ENCODE assay signal across 9 mouse cellular contexts in genomic region chr7:19279052-19279451, GRCm38 (mm10). TPM values are rescaled to one million over a fixed set of nuclear protein-coding genes. Genes with fewer than 3 reads are reported as not detected.
A peak's percentile ranks its signal among the peaks of the same experiment; 100 is the strongest.
DNase-seq lines count a peak whose midpoint lies in the region; ATAC-seq and TF ChIP-seq lines count a peak whose summit lies in the region.
"Had no signal": no experiment of that assay in that cellular context is flagged by ENCODE, and none has a peak within 500 bp of the region (broad histone marks: within the 10 kb centered on the region; RNA-seq: fewer than 3 reads in every experiment).

No protein-coding gene starts in this region.

- no peak overlapping the region for H3K27ac ChIP-seq in forebrain, embryonic 16.5 days (ENCODE audit: low read length)
- H3K27ac ChIP-seq in liver, embryonic 15.5 days (replicated peaks): no peak overlapping the region
- H3K27ac ChIP-seq in stomach, postnatal 0 days (replicated peaks): no peak overlapping the region

- peak overlapping the region; percentile 88 for H3K4me3 ChIP-seq in megakaryocyte, embryonic 14.5 days (replicated peaks)
- peak overlapping the region; percentile 22 for H3K4me3 ChIP-seq in forebrain, embryonic 16.5 days (replicated peaks; ENCODE audit: low read length)
- 0 out of 2 replicates have a peak overlapping the region, but pooled peaks have one; percentile 9 for H3K4me3 ChIP-seq in liver, embryonic 15.5 days (replicated peaks)
- H3K4me3 ChIP-seq in stomach, postnatal 0 days (ENCODE audit: low read depth, low read length): peak overlapping the region; percentile 23; the same call in 1 of the 2 replicates

- H3K9me3 ChIP-seq in megakaryocyte, embryonic 14.5 days: no peaks in the 10 kb centered on the region
- no peaks in the 10 kb centered on the region for H3K9me3 ChIP-seq in forebrain, embryonic 16.5 days (ENCODE audit: control insufficient read depth, low read length)
- H3K9me3 ChIP-seq in liver, embryonic 15.5 days (replicated peaks): no peaks in the 10 kb centered on the region
- H3K9me3 ChIP-seq in stomach, postnatal 0 days (ENCODE audit: control insufficient read depth, low read length): no peaks in the 10 kb centered on the region

- H3K36me3 ChIP-seq in megakaryocyte, embryonic 14.5 days (replicated peaks; ENCODE audit: low read length): no peaks in the 10 kb centered on the region
- H3K36me3 ChIP-seq in forebrain, embryonic 16.5 days (ENCODE audit: control insufficient read depth, insufficient read depth): no peaks in the 10 kb centered on the region
- no peaks in the 10 kb centered on the region for H3K36me3 ChIP-seq in liver, embryonic 15.5 days (replicated peaks)
- H3K36me3 ChIP-seq in stomach, postnatal 0 days (ENCODE audit: control insufficient read depth, insufficient read depth, low read length): no peaks in the 10 kb centered on the region

- ATAC-seq in megakaryocyte, adult 5-6 weeks (ENCODE audit: poor library complexity, severe bottlenecking): no peak
- no peak for ATAC-seq in forebrain, embryonic 16.5 days
- no peak for ATAC-seq in liver, embryonic 15.5 days (ENCODE audit: insufficient read depth)
- ATAC-seq in stomach, postnatal 0 days (ENCODE audit: low FRiP score, low TSS enrichment): no peak

- peaks cover 40% of the 10 kb centered on the region for H3K4me1 ChIP-seq in megakaryocyte, embryonic 14.5 days
- H3K4me1 ChIP-seq in forebrain, embryonic 16.5 days (replicated peaks; ENCODE audit: control insufficient read depth, insufficient read depth, low read length): peaks cover 16% of the 10 kb centered on the region
- peaks cover 31% of the 10 kb centered on the region for H3K4me1 ChIP-seq in liver, embryonic 15.5 days (replicated peaks)
- H3K4me1 ChIP-seq in stomach, postnatal 0 days (replicated peaks; ENCODE audit: control insufficient read depth, insufficient read depth): no peaks in the 10 kb centered on the region

- DNase-seq in stomach, postnatal 0 days (ENCODE audit: low spot score): no peak
- DNase-seq in layer of hippocampus, postnatal 36 days: no peak
- no peak for DNase-seq in spleen, postnatal 36 days (ENCODE audit: low spot score in 2 of 2)
- DNase-seq: kidney, postnatal 14 days had no signal

- H3K27me3 ChIP-seq in megakaryocyte, embryonic 14.5 days (replicated peaks): peaks cover 51% of the 10 kb centered on the region
- peaks cover 37% of the 10 kb centered on the region for H3K27me3 ChIP-seq in forebrain, embryonic 16.5 days (replicated peaks; ENCODE audit: control insufficient read depth, insufficient read depth, low read length)
- H3K27me3 ChIP-seq in liver, embryonic 15.5 days: peaks cover 75% of the 10 kb centered on the region
- H3K27me3 ChIP-seq in stomach, postnatal 0 days (ENCODE audit: control insufficient read depth, insufficient read depth, low read length): peaks cover 13% of the 10 kb centered on the region; the same call in 1 of the 2 replicates

- no peak for TF ChIP-seq CTCF in stomach, postnatal 0 days (IDR thresholded peaks at IDR 0.05; ENCODE audit: low read depth)

- H3K4me2 ChIP-seq in forebrain, embryonic 16.5 days (ENCODE audit: low read length): peak overlapping the region; percentile 32
- peak overlapping the region; percentile 28; the same call in 1 of the 2 replicates for H3K4me2 ChIP-seq in liver, embryonic 15.5 days
- peak overlapping the region; percentile 43; the same call in 1 of the 2 replicates for H3K4me2 ChIP-seq in stomach, postnatal 0 days (replicated peaks; ENCODE audit: low read depth)

- H3K9ac ChIP-seq in forebrain, embryonic 16.5 days (replicated peaks; ENCODE audit: low read depth, low read length): 0 out of 2 replicates have a peak overlapping the region, but pooled peaks have one; percentile 17
- no peak overlapping the region for H3K9ac ChIP-seq in liver, embryonic 15.5 days
- H3K9ac ChIP-seq in stomach, postnatal 0 days (ENCODE audit: low read length): no peak overlapping the region

- 3% methylated on average over 34 of the region's 34 CpGs for WGBS in forebrain, embryonic 16.5 days
- WGBS in liver, embryonic 15.5 days (ENCODE audit: insufficient replicate concordance): 6% methylated on average over 34 of the region's 34 CpGs
- whole genome bisulfite sequencing in stomach, postnatal 0 days: 3% methylated on average over 34 of the region's 34 CpGs

- no peak for TF ChIP-seq EP300 in stomach, postnatal 0 days (optimal IDR thresholded peaks at IDR 0.05)

RNA-seq across cellular contexts. Expression of gene Ppm1n, which starts 0.8 kb away (rescaled TPM):
- polyA plus RNA-seq in megakaryocyte, embryonic 14.5 days (2012; ENCODE audit: insufficient read depth, low replicate concordance): not detected in 2 replicates
- not detected in 2 replicates for total RNA-seq in megakaryocyte, adult 5-6 weeks (2015)
- total RNA-seq in megakaryocyte, adult 5-6 weeks (2017): not detected in 2 replicates
- polyA plus RNA-seq in forebrain, embryonic 16.5 days (2015; fragmentation: Nextera tagmentation; extraction: Ambion mirVana): 0.39 and 0.61 TPM in 2 replicates
- 0.05 TPM in 1 of 2 replicates, not detected in the other for polyA plus RNA-seq in liver, embryonic 15.5 days (2015; fragmentation: Nextera tagmentation; extraction: Ambion mirVana)
- 0.17 and 0.21 TPM in 2 replicates for polyA plus RNA-seq in stomach, postnatal 0 days (2015; fragmentation: Nextera tagmentation; extraction: Ambion mirVana)
- under 1 TPM; 0.20 to 0.33 TPM for total RNA-seq in layer of hippocampus, postnatal 36 days (2021)
- total RNA-seq: neutrophil, adult 5-6 weeks had no signal

RNA-seq across cellular contexts. Expression of gene Rtn2, which starts 3.4 kb away (rescaled TPM):
- 6.1 and 8.4 TPM in 2 replicates for polyA plus RNA-seq in megakaryocyte, embryonic 14.5 days (2012; ENCODE audit: insufficient read depth, low replicate concordance)
- total RNA-seq in megakaryocyte, adult 5-6 weeks (2015): 0.48 TPM in 1 of 2 replicates, not detected in the other
- not detected in 2 replicates for total RNA-seq in megakaryocyte, adult 5-6 weeks (2017)
- polyA plus RNA-seq in forebrain, embryonic 16.5 days (2015; fragmentation: Nextera tagmentation; extraction: Ambion mirVana): 127 and 128 TPM in 2 replicates
- 3.9 and 5.2 TPM in 2 replicates for polyA plus RNA-seq in liver, embryonic 15.5 days (2015; fragmentation: Nextera tagmentation; extraction: Ambion mirVana)
- 10.1 and 12.1 TPM in 2 replicates for polyA plus RNA-seq in stomach, postnatal 0 days (2015; fragmentation: Nextera tagmentation; extraction: Ambion mirVana)
- 10 to 100 TPM; 89.7 to 91.3 TPM for total RNA-seq in layer of hippocampus, postnatal 36 days (2021)
- total RNA-seq: neutrophil, adult 5-6 weeks had no signal

RNA-seq across cellular contexts. Expression of gene Vasp, which starts 7.4 kb away (rescaled TPM):
- 828 and 2,423 TPM in 2 replicates for polyA plus RNA-seq in megakaryocyte, embryonic 14.5 days (2012; ENCODE audit: insufficient read depth, low replicate concordance)
- total RNA-seq in megakaryocyte, adult 5-6 weeks (2015): 122 and 129 TPM in 2 replicates
- 180 and 227 TPM in 2 replicates for total RNA-seq in megakaryocyte, adult 5-6 weeks (2017)
- 38.0 and 40.3 TPM in 2 replicates for polyA plus RNA-seq in forebrain, embryonic 16.5 days (2015; fragmentation: Nextera tagmentation; extraction: Ambion mirVana)
- 41.2 and 42.4 TPM in 2 replicates for polyA plus RNA-seq in liver, embryonic 15.5 days (2015; fragmentation: Nextera tagmentation; extraction: Ambion mirVana)
- 108 and 120 TPM in 2 replicates for polyA plus RNA-seq in stomach, postnatal 0 days (2015; fragmentation: Nextera tagmentation; extraction: Ambion mirVana)
- 10 to 100 TPM; 15.2 to 21.2 TPM for total RNA-seq in layer of hippocampus, postnatal 36 days (2021)

RNA-seq across cellular contexts. Expression of gene Fosb, which starts 30.8 kb away (rescaled TPM):
- 12.9 and 33.1 TPM in 2 replicates for polyA plus RNA-seq in megakaryocyte, embryonic 14.5 days (2012; ENCODE audit: insufficient read depth, low replicate concordance)
- 24.0 and 25.4 TPM in 2 replicates for total RNA-seq in megakaryocyte, adult 5-6 weeks (2015)
- total RNA-seq in megakaryocyte, adult 5-6 weeks (2017): 26.9 and 30.4 TPM in 2 replicates
- 0.05 and 0.10 TPM in 2 replicates for polyA plus RNA-seq in forebrain, embryonic 16.5 days (2015; fragmentation: Nextera tagmentation; extraction: Ambion mirVana)
- polyA plus RNA-seq in liver, embryonic 15.5 days (2015; fragmentation: Nextera tagmentation; extraction: Ambion mirVana): 0.03 TPM in 1 of 2 replicates, not detected in the other
- 0.21 and 0.38 TPM in 2 replicates for polyA plus RNA-seq in stomach, postnatal 0 days (2015; fragmentation: Nextera tagmentation; extraction: Ambion mirVana)
- 10 to 100 TPM; 12.6 to 18.8 TPM for total RNA-seq in layer of hippocampus, postnatal 36 days (2021)

RNA-seq across cellular contexts. Expression of gene Opa3, which starts 50.9 kb away (rescaled TPM):
- polyA plus RNA-seq in megakaryocyte, embryonic 14.5 days (2012; ENCODE audit: insufficient read depth, low replicate concordance): 7.3 and 11.6 TPM in 2 replicates
- 12.3 and 15.7 TPM in 2 replicates for total RNA-seq in megakaryocyte, adult 5-6 weeks (2015)
- total RNA-seq in megakaryocyte, adult 5-6 weeks (2017): 18.2 and 20.7 TPM in 2 replicates
- 43.5 and 43.8 TPM in 2 replicates for polyA plus RNA-seq in forebrain, embryonic 16.5 days (2015; fragmentation: Nextera tagmentation; extraction: Ambion mirVana)
- 15.3 and 16.0 TPM in 2 replicates for polyA plus RNA-seq in liver, embryonic 15.5 days (2015; fragmentation: Nextera tagmentation; extraction: Ambion mirVana)
- 20.3 and 20.7 TPM in 2 replicates for polyA plus RNA-seq in stomach, postnatal 0 days (2015; fragmentation: Nextera tagmentation; extraction: Ambion mirVana)
- 10 to 100 TPM; 40.5 to 40.8 TPM for total RNA-seq in layer of hippocampus, postnatal 36 days (2021)

Comparison
In these comparisons a context has a peak if more than half of its experiments do, and no peak if none do; other contexts are left out.
1. H3K4me3 ChIP-seq: peak in every context shown above with its lines; median percentile 88 in megakaryocyte, embryonic 14.5 days; 23 in stomach, postnatal 0 days; 22 in forebrain, embryonic 16.5 days; 9 in liver, embryonic 15.5 days.